Mouse (Mus musculus) heart, postnatal 14 days (tissue): Measurements from ENCODE around the gene Vash1. TPM values are rescaled to one million over a fixed set of nuclear protein-coding genes. Genes with fewer than 3 reads are reported as not detected.
A peak's percentile ranks its signal among the peaks of the same experiment; 100 is the strongest.

ENCODE experiments used
- DNase-seq, 2 experiments: peaks; one replicate each; pipeline ENCODE4 v3.0.0; 2021 to 2022
- intact Hi-C: fragments of 180-260 bp; cut with DNase I; formaldehyde crosslinking; loops from one replicate; pipeline ENCODE4 v1.15.1; 2025
- long read RNA-seq, 2 experiments: library from polyadenylated mRNA; stranded (forward); transcript quantifications; one replicate each; pipeline ENCODE4 v2.0.0; 2021
- total RNA-seq, 2 experiments: library from RNA; stranded (reverse); gene quantifications; 2 replicates each; pipeline ENCODE4 v1.2.3; 2021

Vash1 gene
- total RNA-seq: 10 to 100 TPM; 23.4 to 32.5 TPM
- long read RNA-seq, experiment 1, partial matches to known transcripts: 0 of 1 reads
- long read RNA-seq, experiment 1, other reads (novel, unspliced or antisense): 1 of 1 reads
- long read RNA-seq, experiment 2, partial matches to known transcripts: 0 of 1 reads
- long read RNA-seq, experiment 2, other reads (novel, unspliced or antisense): 1 of 1 reads

DNA sequence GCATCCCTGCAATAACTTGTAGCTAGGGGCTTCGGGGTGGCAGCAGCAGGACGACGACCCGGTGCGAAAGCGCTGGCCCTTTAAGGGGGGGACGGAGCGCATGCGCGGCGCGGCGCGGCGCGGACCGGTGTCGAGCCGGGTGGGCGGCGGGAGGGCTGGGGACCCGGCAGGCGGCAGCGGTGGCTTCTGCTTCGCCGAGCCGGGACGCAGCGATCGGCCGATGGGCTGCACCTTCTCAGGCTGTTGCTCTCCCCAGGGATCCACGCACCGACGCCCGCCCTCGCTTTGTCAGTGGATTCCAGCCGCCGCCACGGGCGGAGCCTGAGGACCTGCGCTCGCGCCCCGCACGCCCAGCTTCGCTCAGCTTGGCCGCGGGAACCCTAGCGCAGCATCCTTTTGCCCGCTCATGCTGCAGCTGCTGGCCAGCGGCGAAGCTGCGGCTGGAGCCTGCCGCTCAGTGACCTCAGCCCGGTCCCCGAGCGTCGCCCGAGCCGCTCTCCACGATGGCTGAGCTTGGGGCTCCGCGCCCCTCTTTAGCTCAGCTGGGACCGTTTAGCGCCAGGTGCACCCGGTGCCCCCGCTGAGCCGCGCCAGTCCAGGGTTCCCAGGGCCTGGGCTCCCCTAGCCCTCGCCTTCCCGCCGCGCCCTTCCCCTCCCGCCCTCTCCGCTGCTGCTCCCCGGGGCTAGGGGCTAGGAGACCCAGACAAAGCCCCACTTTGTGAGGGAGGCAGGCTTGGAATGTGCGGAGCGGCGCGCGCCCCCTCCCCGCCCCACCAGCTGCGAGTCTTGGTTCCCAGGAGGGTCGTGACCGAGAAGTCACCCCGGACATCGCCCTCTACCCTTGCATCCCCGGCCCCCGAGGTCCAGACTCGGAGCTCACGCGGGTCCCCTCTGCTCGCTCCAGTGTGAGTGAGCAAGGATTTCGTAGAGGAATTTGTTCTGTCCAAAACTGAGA lies at the start of gene Vash1:
TSS of gene Vash1 (plus strand) at position 110 of the 955 bp plus-strand sequence.
- intact Hi-C loops: no loop called here
- peak; percentile 79 to 83 for DNase-seq

DNA sequence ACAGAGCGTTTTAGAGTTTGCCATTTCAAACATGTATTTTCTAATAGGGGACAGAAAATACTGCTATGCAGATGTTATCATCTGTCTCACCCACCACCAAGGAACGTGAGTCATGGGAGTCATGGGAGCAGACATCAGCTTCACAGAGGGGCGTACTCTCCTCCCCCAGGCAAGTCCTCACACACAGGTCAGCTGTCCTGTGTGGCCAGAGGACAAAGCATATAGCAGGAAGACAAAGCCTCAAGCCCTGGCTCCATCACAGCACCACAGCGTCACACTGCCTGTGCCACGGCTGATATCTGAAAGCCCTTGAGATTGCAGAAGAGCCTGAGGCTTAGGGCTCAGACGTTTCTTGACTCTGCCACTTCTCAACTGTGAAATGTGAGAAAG lies 49.7 kb upstream of the Vash1 start:
- intact Hi-C loops: no loop called here
- no peak for DNase-seq

DNA sequence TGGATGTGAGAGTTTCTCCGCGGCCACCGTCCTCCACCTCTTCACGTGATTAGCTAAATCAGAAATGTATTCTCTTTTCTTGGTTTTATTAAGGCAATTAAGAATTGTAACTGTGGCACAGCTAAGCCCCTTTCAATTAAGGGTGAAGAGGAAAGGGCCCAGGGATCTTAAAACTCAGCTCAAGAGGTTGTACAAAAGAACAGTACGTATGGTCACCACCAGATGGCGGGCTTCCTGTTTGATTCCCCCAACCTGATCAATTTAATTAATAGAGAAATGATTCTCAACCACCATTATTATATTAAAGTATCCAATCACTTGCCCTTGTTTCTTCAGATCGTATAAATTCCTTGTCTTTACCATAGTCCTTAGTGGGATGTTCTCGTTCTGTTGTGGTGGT lies 36.7 kb upstream of the Vash1 start:
- DNase-seq: peak; percentile 21 to 47
- intact Hi-C loops: loop anchor here (5.0 kb wide), 1 partner anchor 71 kb away; no protein-coding TSS in a partner anchor

GRCm38 (mm10) chr12:86644512-86645273 lies 33.8 kb upstream of the Vash1 start:
- DNase-seq: peak; percentile 7 to 8
- intact Hi-C loops: loop anchor here (5.0 kb wide), 1 partner anchor 68 kb away; no protein-coding TSS in a partner anchor

DNA sequence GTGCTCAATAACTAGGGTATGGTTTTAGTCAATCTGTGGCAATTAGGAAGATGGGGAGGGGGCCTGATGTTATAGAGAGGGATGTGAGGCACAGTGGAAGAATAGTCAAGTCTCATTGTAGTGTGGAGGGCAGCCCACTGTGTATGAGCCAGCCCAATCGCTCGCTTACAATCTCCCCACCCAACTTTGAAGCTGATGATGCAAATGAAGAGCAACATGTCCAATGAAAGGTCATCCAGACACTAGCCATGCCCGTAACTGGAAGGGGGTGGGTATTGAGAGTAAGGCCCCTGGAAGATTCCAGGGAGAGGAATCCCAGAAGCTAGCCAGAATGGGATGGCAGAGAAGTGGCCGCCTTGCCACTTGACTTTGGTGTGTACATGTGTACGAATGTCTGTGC lies 33.0 kb upstream of the Vash1 start:
- no peak for DNase-seq
- intact Hi-C loops: no loop called here

DNA sequence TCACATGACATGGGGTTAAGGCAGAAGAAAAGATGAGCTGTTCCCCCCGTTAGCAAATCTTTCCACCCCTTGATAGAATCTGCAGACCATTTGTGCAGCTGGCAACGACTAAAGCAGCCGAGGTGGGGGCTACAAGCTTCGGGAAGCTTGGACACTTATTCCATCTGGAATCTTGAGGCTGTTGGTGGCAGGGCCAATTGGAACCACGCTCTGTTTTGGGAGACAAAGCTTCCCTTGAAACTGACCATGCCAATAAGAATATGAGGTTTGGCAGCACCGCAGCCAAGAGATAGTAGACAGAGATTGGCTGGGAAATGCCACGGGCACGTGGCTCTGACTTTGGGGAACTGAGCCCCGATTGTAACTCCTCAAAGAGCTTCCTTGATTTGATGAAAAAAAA lies 31.7 kb upstream of the Vash1 start:
- peak; percentile 12 to 39 for DNase-seq
- intact Hi-C loops: no loop called here

GRCm38 (mm10) chr12:86647279-86647678 lies 31.2 kb upstream of the Vash1 start:
- intact Hi-C loops: no loop called here
- peak in 1 of 2 experiments; percentile 10 for DNase-seq

DNA sequence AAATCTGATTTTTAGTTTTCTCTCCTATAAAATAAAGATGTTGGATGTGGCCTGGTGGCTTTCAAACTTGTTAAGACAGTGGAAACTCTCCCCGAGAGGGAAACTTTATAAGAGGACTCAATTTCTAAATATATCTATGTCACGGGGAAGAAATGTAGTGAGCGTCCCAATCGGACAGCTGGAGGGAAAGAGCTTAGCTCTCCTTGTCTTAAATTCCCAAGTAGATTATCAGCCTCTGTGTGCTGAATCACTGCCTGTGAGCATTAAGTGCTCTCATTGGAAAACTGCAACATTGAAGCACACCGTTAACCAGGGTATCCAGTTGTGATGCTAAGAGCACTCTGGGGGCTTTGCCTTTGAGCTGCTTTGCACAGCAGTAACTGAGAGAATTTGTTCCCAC lies 30.8 kb upstream of the Vash1 start:
- intact Hi-C loops: no loop called here
- peak in 1 of 2 experiments; percentile 9 for DNase-seq

DNA sequence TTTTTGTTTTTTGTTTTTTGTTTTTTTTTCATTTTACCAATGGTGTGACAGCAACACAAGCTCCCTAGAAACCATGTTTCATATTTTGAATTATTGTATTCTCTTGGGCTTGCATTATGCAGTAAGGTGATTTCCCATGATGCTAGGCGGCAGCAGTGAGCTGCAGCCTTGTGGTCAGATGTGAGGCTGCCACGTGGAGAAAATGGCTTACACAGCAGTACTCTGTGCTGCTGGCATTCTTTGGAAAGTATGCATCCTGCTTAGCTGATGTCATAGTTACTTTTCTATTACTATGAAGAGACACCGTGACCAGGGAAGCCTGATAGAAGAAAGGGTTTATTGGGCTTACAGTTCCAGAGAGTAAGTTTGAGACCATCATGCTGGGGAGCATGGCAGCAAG lies 30.0 kb upstream of the Vash1 start:
- no peak for DNase-seq
- intact Hi-C loops: no loop called here

- intact Hi-C loops: no loop called here
- no peak for DNase-seq
Measured at GRCm38 (mm10) chr12:86651301-86651860, 27.1 kb upstream of the Vash1 start.

GRCm38 (mm10) chr12:86652570-86653041 lies 25.9 kb upstream of the Vash1 start:
- intact Hi-C loops: no loop called here
- peak; percentile 89 to 95 for DNase-seq

DNA sequence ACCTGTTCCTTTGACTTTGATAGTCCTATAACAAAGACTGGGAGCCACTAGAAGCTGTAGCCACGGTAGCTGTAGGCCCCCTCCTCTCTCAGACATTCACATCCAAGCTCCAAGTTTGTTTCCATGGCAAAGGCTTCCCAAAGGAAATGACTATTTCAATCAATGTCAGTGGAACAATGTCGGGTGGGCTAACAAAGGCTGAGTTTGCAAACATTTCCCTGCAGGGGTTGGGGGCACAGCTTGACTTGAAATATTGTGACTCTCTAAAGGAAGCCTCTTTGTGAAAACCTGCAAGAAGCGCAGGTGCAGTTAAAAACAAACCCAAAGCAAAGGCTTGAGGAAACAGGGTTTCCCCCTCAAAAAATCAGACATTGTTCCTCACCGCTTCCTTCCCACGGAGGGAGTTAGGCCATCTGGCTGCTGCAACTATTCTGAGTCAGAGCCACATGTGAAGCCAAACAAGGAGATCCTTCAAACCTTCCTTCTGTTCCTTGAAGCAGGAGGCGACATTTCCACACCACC lies 19.0 kb upstream of the Vash1 start:
- no peak for DNase-seq
- intact Hi-C loops: no loop called here

- DNase-seq: no peak
- intact Hi-C loops: no loop called here
Measured at GRCm38 (mm10) chr12:86660466-86660865, 18.0 kb upstream of the Vash1 start.

DNA sequence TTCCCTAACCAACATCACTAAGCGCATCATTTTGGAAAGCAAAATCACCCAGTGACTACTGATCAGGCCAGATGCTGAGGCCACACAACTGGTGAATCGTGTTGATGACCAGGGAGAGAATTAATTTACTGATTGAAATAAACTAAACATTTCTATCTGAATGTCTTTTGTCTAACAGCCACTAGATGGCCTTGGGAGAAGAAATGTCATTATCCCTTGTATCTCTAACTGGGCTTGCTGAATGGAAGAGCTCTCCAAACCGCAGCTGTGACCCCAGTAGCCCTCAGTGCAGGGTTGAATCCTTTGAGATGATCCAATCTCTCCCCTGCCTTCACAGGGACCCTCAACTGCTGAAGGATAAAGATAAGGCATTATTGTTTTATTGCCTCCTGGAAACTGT lies 12.8 kb upstream of the Vash1 start:
- no peak for DNase-seq
- intact Hi-C loops: no loop called here

DNA sequence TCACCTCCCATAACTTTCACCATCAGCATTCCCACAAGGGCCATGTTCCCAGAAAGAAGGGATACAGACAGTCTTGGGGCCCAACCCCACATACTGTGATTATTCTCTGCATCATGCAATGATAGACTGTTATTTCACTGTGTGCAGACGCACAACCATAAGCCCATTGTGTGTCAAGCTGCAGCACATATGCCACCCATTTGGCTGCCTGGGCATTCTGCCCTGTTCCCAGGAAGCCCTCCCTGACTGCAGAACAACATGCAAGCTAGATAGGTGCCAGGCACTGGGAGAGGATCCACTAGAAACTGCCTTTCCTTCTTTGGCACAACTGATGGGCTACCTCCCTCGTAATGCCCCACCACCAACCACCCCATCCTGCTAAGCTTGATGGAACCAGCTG lies 10.1 kb upstream of the Vash1 start:
- intact Hi-C loops: no loop called here
- DNase-seq: no peak

DNA sequence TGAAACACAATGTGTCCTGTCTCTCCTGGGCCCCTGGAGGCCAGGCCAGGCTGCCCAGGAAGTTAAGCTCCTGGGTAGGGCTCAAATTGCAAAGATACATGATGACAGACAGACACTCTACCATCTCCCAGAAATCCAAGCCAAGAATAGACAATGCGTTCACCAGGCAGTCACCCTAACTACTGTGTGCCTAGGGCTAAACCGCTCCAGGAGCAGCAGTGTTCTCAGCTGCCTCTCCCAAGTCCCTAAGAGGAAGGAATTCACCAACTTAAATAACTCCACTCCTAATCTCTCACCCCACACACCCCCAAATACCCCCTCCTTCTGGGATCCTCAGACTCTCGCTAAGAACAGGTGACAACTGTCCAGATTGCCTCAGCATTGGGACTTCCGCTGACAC lies 6.4 kb upstream of the Vash1 start:
- intact Hi-C loops: no loop called here
- no peak for DNase-seq

GRCm38 (mm10) chr12:86672507-86672906 lies 6.0 kb upstream of the Vash1 start:
- no peak for DNase-seq
- intact Hi-C loops: no loop called here

DNA sequence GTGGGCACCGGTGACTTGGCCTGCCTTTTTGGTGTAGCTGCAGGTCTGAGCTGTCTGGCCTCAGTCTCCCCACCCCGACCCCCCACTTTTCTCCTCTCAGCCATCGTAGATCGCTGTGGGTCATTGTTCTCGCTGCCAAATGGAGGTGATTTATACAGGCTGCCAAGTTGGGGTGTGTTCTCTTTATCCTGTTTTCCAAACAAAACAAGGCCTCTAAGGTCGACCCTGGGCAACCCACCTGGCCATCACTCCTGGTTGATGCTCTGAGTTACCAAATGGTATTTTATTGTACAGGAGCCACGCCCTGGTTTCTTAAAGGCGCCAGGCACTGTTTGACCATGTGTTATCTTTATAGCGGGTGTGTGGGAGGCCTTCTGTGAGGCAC lies 1.0 kb downstream of the Vash1 start:
- intact Hi-C loops: no loop called here

GRCm38 (mm10) chr12:86679991-86680491 lies 1.5 kb downstream of the Vash1 start:
- intact Hi-C loops: no loop called here
- no peak for DNase-seq

More for the DNA sequence above, 1.0 kb downstream of the Vash1 start:
- no peak for DNase-seq

DNA sequence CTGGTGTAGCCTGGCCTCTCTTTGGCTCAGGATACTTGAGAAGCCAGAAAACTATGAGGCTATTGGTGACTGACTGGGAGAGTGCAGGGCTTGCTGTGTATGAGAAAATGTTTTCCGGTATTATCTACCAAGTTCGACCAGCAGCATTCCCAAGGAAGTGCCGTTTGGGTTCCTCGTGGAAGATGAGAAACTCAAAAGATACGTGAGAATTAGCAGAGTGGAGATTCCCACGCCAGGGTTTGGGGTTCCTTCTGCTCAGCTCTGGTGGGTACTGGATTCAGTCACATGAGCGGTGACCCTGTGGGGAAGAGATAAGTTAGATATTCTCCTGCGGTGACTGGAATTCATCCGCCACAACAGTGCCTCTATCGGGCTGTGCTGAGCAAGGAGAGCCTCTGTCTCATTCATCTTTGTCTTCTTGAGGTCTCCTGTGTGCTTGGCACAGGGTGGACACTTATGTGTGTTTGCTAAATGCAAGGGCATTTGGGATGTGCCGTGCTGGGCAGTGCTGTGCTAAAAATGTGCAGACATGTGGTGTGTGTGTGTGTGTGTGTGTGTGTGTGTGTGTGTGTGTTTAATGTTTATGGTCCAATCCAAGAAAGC lies 2.2 kb downstream of the Vash1 start:
- no peak for DNase-seq

More for the DNA sequence above, 2.2 kb downstream of the Vash1 start:
- intact Hi-C loops: no loop called here
